Mouse (Mus musculus) intestine, postnatal 0 days (tissue): ENCODE data around the gene Crybg1. TPM values are rescaled to one million over a fixed set of nuclear protein-coding genes. Genes with fewer than 3 reads are reported as not detected.

Experiments used
- ATAC-seq: fragments of 200-750 bp; cut with Nextera tagmentation; 2 replicates; pipeline ENCODE4 v1.8.0; 2017; ENCODE audit warnings: mild to moderate bottlenecking, moderate TSS enrichment, moderate library complexity
- H3K27ac ChIP-seq: fragments of 300-500 bp; sonication (generic); 2 replicates; pipeline ENCODE4 v1.5.1; 2014; ENCODE audit warnings: mild to moderate bottlenecking, low read depth, low read length, moderate library complexity
- H3K27me3 ChIP-seq: fragments of 300-500 bp; sonication (generic); replicated peaks from 2 replicates; pipeline ENCODE4 v1.6.1; 2014; ENCODE audit warnings: low read length, mixed read lengths; ENCODE audit not compliant: control insufficient read depth, insufficient read depth
- H3K36me3 ChIP-seq: fragments of 300-500 bp; sonication (generic); 2 replicates; pipeline ENCODE4 v1.6.1; 2014; ENCODE audit warnings: mild to moderate bottlenecking, moderate library complexity; ENCODE audit not compliant: control insufficient read depth, insufficient read depth
- H3K4me1 ChIP-seq: fragments of 300-500 bp; sonication (generic); replicated peaks from 2 replicates; pipeline ENCODE4 v1.6.1; 2014; ENCODE audit warnings: antibody characterized with exemption, low read length, mixed read lengths; ENCODE audit not compliant: control insufficient read depth, insufficient read depth
- H3K4me2 ChIP-seq: fragments of 300-500 bp; sonication (generic); replicated peaks from 2 replicates; pipeline ENCODE4 v1.6.1; 2014; ENCODE audit warnings: low read depth, mild to moderate bottlenecking, moderate library complexity
- H3K4me3 ChIP-seq: fragments of 300-500 bp; sonication (generic); 2 replicates; pipeline ENCODE4 v1.5.1; 2014; ENCODE audit warnings: low read depth, low read length
- H3K9ac ChIP-seq: fragments of 300-500 bp; sonication (generic); 2 replicates; pipeline ENCODE4 v1.6.1; 2014; ENCODE audit warnings: mild to moderate bottlenecking, low read depth, low read length
- H3K9me3 ChIP-seq: fragments of 300-500 bp; sonication (generic); 2 replicates; pipeline ENCODE4 v1.6.1; 2016; ENCODE audit warnings: mixed run types; ENCODE audit not compliant: control insufficient read depth
- CTCF ChIP-seq: sonication (generic); IDR thresholded peaks from 2 replicates; pipeline ENCODE4 v1.5.1; 2016; ENCODE audit warnings: low read depth, mild to moderate bottlenecking, control low read depth, antibody characterized with exemption, moderate library complexity
- WGBS: fragments of 180-500 bp; shearing (Covaris S2); extraction: QIAGEN DNeasy Blood & Tissue Kit; methylation state at CpG from one replicate; pipeline ENCODE4 v1.1.7; 2014; 5-methylcytosine and 5-hydroxymethylcytosine counted together
- polyA plus RNA-seq: library from polyadenylated mRNA; unstranded; fragments of >200 nt; fragmentation: Nextera tagmentation; extraction: Ambion mirVana; gene quantifications from 2 replicates; pipeline ENCODE4 v1.2.1, GENCODE M21; 2015

Crybg1 gene
- polyA plus RNA-seq, 1 experiment from 2014 or later, result 3.1 TPM

- no peak overlapping the region for H3K27ac ChIP-seq
- no peak overlapping the region for H3K9ac ChIP-seq
- no peak for ATAC-seq
- H3K4me3 ChIP-seq, result no peak overlapping the region
- H3K4me2 ChIP-seq, result no peak overlapping the region
- H3K36me3 ChIP-seq, result no peaks in the 10 kb centered on the region
- no peaks in the 10 kb centered on the region for H3K9me3 ChIP-seq
- TF ChIP-seq CTCF, result no peak
- H3K4me1 ChIP-seq, result no peaks in the 10 kb centered on the region
- WGBS, result 69% methylated on average over 13 of the region's 13 CpGs
- H3K27me3 ChIP-seq, result no peaks in the 10 kb centered on the region
Measured at GRCm38 (mm10) chr10:44138137-44138855, 10.4 kb downstream of the Crybg1 start.

DNA sequence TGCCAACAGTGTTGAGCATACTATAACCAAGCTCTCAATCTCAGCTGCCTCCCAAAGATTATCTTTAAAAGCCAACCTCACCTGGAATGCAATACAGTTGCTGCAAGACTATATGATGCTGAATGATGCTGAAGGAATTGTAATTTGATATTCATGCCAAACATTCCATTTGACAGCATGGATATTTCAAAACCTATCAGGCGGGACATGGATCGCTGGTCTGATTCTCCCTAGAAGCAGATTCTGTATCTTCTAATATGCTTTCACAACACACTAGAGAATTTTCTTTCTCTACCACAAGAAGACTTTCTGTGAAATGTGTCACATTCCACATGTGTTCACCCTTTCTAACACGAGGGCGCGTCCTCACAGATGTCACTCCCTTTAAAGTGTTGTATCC lies 22.6 kb downstream of the Crybg1 start:
- no peaks in the 10 kb centered on the region for H3K4me1 ChIP-seq
- TF ChIP-seq CTCF, result no peak
- H3K9me3 ChIP-seq, result no peaks in the 10 kb centered on the region
- no peak overlapping the region for H3K9ac ChIP-seq
- no peaks in the 10 kb centered on the region for H3K27me3 ChIP-seq
- H3K36me3 ChIP-seq, result no peaks in the 10 kb centered on the region
- ATAC-seq, result no peak
- WGBS, result 81% methylated on average over 5 of the region's 5 CpGs
- no peak overlapping the region for H3K27ac ChIP-seq
- H3K4me2 ChIP-seq, result no peak overlapping the region
- no peak overlapping the region for H3K4me3 ChIP-seq

DNA sequence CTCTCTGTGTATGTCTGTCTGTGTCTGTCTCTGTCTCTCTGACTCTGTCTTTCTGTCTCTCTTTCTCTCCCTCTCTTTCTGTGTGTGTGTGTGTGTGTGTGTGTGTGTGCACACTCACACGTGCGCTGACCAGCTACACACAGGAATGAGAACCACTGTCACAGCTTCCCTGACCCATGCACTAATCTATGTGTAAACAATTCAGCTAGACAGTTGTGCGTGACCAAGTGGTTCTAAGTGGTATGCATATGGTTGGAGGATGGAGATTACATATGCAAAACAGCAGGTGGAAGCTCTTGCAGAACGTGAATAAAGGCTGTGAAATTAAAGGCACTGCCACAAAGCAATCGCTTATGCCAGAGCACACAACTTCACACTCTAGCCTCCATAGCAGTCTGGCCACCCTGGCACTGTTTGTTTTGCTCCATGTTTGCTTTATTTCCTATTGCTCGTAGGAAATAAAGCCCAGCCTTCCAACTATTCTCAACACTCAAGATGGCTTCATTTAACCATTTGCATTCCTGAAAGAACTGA lies 24.2 kb downstream of the Crybg1 start:
- Histone ChIP-seq H3K4me3 (no peak overlapping the region), H3K4me1 (no peaks in the 10 kb centered on the region), H3K27me3 (no peaks in the 10 kb centered on the region), H3K4me2 (no peak overlapping the region), H3K27ac (no peak overlapping the region), H3K9me3 (no peaks in the 10 kb centered on the region), H3K36me3 (no peaks in the 10 kb centered on the region), H3K9ac (no peak overlapping the region)
- WGBS, result 27% methylated on average over 6 of the region's 6 CpGs
- no peak for ATAC-seq
- no peak for TF ChIP-seq CTCF

DNA sequence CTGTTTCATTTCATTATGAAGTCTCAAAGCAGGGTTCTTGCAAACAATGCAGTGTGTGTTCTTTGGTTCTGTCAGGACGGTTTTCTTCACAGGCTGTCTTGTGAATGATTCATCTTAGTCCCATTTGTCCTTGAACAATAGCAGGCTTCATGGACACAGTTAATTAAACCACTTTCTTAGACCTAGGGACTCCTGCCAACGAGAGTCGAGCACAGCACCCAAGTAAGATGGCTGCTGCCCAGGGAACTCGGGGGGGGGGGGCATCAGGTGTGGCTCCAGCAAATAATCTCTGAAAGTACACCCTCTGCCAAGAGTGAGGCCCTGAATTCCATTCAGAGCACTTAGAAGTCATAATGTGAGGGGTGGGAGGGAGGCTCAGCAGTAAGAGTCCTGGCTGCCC lies 30.0 kb downstream of the Crybg1 start:
- WGBS, result 53% methylated on average over 4 of the region's 4 CpGs
- no peak for ATAC-seq
- no peaks in the 10 kb centered on the region for H3K9me3 ChIP-seq

DNA sequence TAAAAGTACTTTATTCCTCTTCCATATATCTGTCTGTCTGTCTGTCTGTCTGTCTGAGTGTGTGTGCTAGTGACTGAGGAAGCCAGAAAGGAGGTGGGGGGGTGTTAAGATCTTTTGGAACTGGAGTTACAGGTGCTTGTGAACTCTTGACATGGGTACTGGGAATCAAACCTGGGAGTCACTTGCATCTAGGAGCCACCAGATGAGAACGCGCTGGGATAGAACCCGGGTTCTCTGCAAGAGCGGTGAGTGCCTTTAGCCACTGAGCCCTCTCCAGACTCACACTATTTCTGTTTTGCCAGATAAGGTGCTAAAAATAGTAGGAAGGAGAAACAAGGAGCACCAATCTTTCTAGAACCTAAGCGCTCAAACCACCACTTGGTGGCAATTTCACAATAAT lies 31.9 kb downstream of the Crybg1 start:
- TF ChIP-seq CTCF, result no peak
- WGBS, result 89% methylated on average over 5 of the region's 5 CpGs
- no peak overlapping the region for H3K27ac ChIP-seq
- H3K9me3 ChIP-seq, result no peaks in the 10 kb centered on the region
- ATAC-seq, result no peak
- no peaks in the 10 kb centered on the region for H3K4me1 ChIP-seq
- H3K27me3 ChIP-seq, result no peaks in the 10 kb centered on the region
- H3K9ac ChIP-seq, result no peak overlapping the region
- H3K4me2 ChIP-seq, result no peak overlapping the region
- no peaks in the 10 kb centered on the region for H3K36me3 ChIP-seq
- H3K4me3 ChIP-seq, result no peak overlapping the region

More for the DNA sequence above, 30.0 kb downstream of the Crybg1 start:
- no peak overlapping the region for H3K4me2 ChIP-seq
- H3K9ac ChIP-seq, result no peak overlapping the region
- H3K36me3 ChIP-seq, result no peaks in the 10 kb centered on the region
- TF ChIP-seq CTCF, result no peak
- no peak overlapping the region for H3K4me3 ChIP-seq
- no peaks in the 10 kb centered on the region for H3K4me1 ChIP-seq
- no peak overlapping the region for H3K27ac ChIP-seq
- H3K27me3 ChIP-seq, result no peaks in the 10 kb centered on the region

DNA sequence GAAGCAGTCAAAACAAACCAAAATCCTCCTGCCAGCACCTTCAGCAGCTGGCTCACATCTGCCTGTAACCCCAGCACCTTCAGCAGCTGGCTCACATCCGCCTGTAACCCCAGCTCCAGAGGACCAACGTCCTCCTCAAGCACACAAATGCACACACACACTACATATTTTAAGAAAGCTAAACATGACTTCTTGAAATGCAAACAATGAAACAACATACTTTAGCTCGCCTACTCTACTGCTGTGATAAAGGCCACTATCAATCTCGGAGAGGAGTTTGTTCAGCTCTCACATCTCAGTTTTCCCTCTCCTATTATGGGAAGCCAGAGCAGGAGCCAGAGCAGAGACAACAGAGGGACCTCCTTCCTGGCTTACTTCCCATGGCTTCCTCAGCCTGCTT lies 34.0 kb downstream of the Crybg1 start:
- ATAC-seq, result no peak
- Histone ChIP-seq H3K4me3 (no peak overlapping the region), H3K4me2 (no peak overlapping the region), H3K9me3 (no peaks in the 10 kb centered on the region), H3K9ac (no peak overlapping the region), H3K27ac (no peak overlapping the region), H3K36me3 (no peaks in the 10 kb centered on the region), H3K27me3 (no peaks in the 10 kb centered on the region), H3K4me1 (no peaks in the 10 kb centered on the region)
- 45% methylated on average over 4 of the region's 4 CpGs for WGBS
- no peak for TF ChIP-seq CTCF
